Mouse (Mus musculus): ENCODE data around the gene Slc39a1.

DNA sequence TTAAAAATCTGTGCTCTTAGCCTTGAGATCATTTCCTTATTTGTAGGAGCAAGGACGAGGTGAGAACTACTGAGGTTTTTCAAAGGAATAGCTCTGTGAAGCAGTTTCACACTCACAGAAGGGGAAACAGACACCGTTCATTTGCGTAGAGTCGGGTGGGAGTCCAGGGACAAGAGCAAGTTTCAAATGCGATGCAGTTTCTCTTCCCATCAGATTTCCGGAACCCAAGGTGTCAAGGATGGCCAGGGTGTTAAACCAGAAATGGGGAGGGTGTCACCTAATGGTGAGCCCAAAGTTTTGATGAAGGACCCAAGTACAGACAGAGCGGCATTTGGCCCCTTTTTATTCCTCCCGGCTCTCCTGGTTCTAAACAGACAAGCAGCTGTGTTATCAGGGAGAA lies 16.9 kb upstream of the Slc39a1 start:
- TF ChIP-seq CTCF (IDR thresholded peaks at IDR 0.05) (no peak), EP300 (IDR thresholded peaks at IDR 0.05) (no peak)
